Comparison of ENCODE assay signal across 8 mouse cellular contexts in the genomic region with DNA sequence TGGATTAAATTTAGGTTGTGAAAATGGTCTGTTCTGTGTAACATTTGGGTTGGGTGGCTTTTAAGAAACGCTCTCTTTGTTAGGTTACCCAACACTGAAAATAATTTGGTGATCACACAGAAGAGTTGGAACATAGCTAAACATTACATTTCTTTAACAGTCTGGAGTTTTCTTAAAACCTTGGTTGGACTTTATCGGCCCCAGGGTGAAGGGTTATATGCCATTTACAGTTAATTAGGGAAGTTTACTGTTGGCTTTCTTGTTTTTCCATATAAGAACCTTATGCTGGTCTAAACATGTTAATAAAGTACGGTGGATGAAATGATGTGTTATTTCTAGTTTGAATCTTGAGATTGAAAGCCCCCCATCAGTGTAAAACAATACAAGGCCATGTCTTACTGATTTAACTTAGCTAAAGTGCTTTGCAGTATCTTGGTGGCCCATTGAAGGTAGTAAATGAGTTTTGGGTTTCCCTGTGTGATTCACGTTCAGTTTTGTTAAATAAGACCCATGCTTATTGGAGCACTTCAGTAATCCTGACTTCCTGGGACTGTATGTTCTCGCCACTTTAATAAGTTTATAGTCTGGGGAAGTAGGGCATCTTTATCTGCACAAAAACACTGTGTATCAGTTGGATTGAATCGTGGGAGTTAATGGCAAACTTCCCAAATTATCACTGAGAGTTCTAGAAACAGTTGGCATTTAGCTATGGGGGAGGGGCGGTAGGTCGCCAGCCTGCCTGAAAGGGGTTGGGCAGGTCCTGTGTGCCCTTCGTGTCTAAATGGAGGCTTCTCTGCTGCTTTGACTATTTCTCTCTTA. TPM values are rescaled to one million over a fixed set of nuclear protein-coding genes. Genes with fewer than 3 reads are reported as not detected.
DNase-seq lines count a peak whose midpoint lies in the region; ATAC-seq lines count a peak whose summit lies in the region.

No protein-coding gene starts in this region.

- intact Hi-C loops in left cerebral cortex, postnatal 14 days (cut with DNase I): loop anchor here (2.0 to 5.0 kb wide), 7 partner anchors 64 to 1423 kb away; no protein-coding TSS in a partner anchor

- peak overlapping the region; percentile 93 for H3K4me3 ChIP-seq in embryonic facial prominence, embryonic 14.5 days (ENCODE audit: low read depth, low read length)
- H3K4me3 ChIP-seq in hindbrain, embryonic 10.5 days: peak overlapping the region; percentile 90
- peak overlapping the region; percentile 93 for H3K4me3 ChIP-seq in midbrain, embryonic 11.5 days (ENCODE audit: low read depth, low read length)

- H3K9me3 ChIP-seq in embryonic facial prominence, embryonic 14.5 days (ENCODE audit: control insufficient read depth, low read length): no peaks in the 10 kb centered on the region
- no peaks in the 10 kb centered on the region for H3K9me3 ChIP-seq in hindbrain, embryonic 10.5 days
- no peaks in the 10 kb centered on the region for H3K9me3 ChIP-seq in midbrain, embryonic 11.5 days (ENCODE audit: control insufficient read depth, low read length)

- peak overlapping the region; percentile 98 for H3K9ac ChIP-seq in embryonic facial prominence, embryonic 14.5 days (ENCODE audit: low read depth, low read length)
- H3K9ac ChIP-seq in midbrain, embryonic 11.5 days (ENCODE audit: low read length): peak overlapping the region; percentile 95

- 0 out of 2 replicates have a peak, but pooled peaks cover 5% of the 10 kb centered on the region for H3K36me3 ChIP-seq in embryonic facial prominence, embryonic 14.5 days (ENCODE audit: control insufficient read depth, insufficient read depth, low read length)
- H3K36me3 ChIP-seq in hindbrain, embryonic 10.5 days: peaks cover 16% of the 10 kb centered on the region
- no peaks in the 10 kb centered on the region for H3K36me3 ChIP-seq in midbrain, embryonic 11.5 days (ENCODE audit: control insufficient read depth, insufficient read depth, low read length)

- ATAC-seq in CD4-positive, CD25-positive, alpha-beta regulatory T cell, adult 4 months: no peak
- ATAC-seq in embryonic facial prominence, embryonic 14.5 days (ENCODE audit: low read depth): no peak
- no peak for ATAC-seq in midbrain, embryonic 11.5 days (ENCODE audit: low FRiP score)

- H3K4me2 ChIP-seq in embryonic facial prominence, embryonic 14.5 days (ENCODE audit: low read depth, low read length): peak overlapping the region; percentile 73
- H3K4me2 ChIP-seq in midbrain, embryonic 11.5 days: peak overlapping the region; percentile 64

- H3K27me3 ChIP-seq in embryonic facial prominence, embryonic 14.5 days (replicated peaks; ENCODE audit: control insufficient read depth, insufficient read depth, low read length): no peaks in the 10 kb centered on the region
- H3K27me3 ChIP-seq in hindbrain, embryonic 10.5 days (ENCODE audit: insufficient read depth, poor library complexity, severe bottlenecking): no peaks in the 10 kb centered on the region
- no peaks in the 10 kb centered on the region for H3K27me3 ChIP-seq in midbrain, embryonic 11.5 days (ENCODE audit: control insufficient read depth, insufficient read depth, low read length)

- peaks cover 39% of the 10 kb centered on the region for H3K4me1 ChIP-seq in embryonic facial prominence, embryonic 14.5 days (ENCODE audit: control insufficient read depth, insufficient read depth, low read length)
- H3K4me1 ChIP-seq in hindbrain, embryonic 10.5 days (replicated peaks): peaks cover 36% of the 10 kb centered on the region
- H3K4me1 ChIP-seq in midbrain, embryonic 11.5 days (ENCODE audit: control insufficient read depth, insufficient read depth, low read length): peaks cover 24% of the 10 kb centered on the region

- WGBS in embryonic facial prominence, embryonic 14.5 days: 3% methylated on average over 9 of the region's 9 CpGs
- 5% methylated on average over 9 of the region's 9 CpGs for WGBS in hindbrain, embryonic 10.5 days
- 2% methylated on average over 9 of the region's 9 CpGs for WGBS in midbrain, embryonic 11.5 days

- H3K27ac ChIP-seq in embryonic facial prominence, embryonic 14.5 days (replicated peaks; ENCODE audit: low read depth, low read length): peak overlapping the region; percentile 99
- peak overlapping the region; percentile 100 for H3K27ac ChIP-seq in hindbrain, embryonic 10.5 days
- H3K27ac ChIP-seq in midbrain, embryonic 11.5 days (ENCODE audit: low read depth, low read length): no peak overlapping the region

- DNase-seq in CD4-positive, CD25-positive, alpha-beta regulatory T cell, adult 2 months (ENCODE audit: low read depth, low spot score): peak; percentile 45
- peak; percentile 63 for DNase-seq in adrenal gland, postnatal 10 days
- peak; percentile 43 for DNase-seq in embryonic facial prominence, embryonic 14.5 days (ENCODE audit: low spot score)
- DNase-seq in hindbrain, embryonic 10.5 days (ENCODE audit: low spot score): peak; percentile 26
- DNase-seq in left cerebral cortex, postnatal 14 days (ENCODE audit: low spot score in 2 of 2): peak; percentile 30 to 71
- peak; percentile 92 for DNase-seq in midbrain, embryonic 11.5 days (ENCODE audit: low spot score, missing footprints)
- peak; percentile 42 for DNase-seq in thymus, postnatal 0 days (ENCODE audit: low spot score)

RNA-seq across cellular contexts. Expression of a gene that starts 1.4 kb away (rescaled TPM):
- 10 to 100 TPM; 21.6 to 25.6 TPM for polyA plus RNA-seq in CD4-positive, CD25-positive, alpha-beta regulatory T cell, adult 4 months (2017; shearing (Covaris generic))
- total RNA-seq in adrenal gland, postnatal 10 days (2021): 10 to 100 TPM; 71.2 to 86.6 TPM
- 20.8 and 23.2 TPM in 2 replicates for polyA plus RNA-seq in embryonic facial prominence, embryonic 14.5 days (2014; fragmentation: Nextera tagmentation; extraction: Ambion mirVana)
- 19.7 and 26.5 TPM in 2 replicates for polyA plus RNA-seq in hindbrain, embryonic 10.5 days (2016; fragmentation: Nextera tagmentation; extraction: Ambion mirVana)
- 100 to 1,000 TPM; 117 to 125 TPM for total RNA-seq in left cerebral cortex, postnatal 14 days (2021)
- polyA plus RNA-seq in midbrain, embryonic 11.5 days (2014; fragmentation: Nextera tagmentation; extraction: Ambion mirVana): 24.2 and 29.2 TPM in 2 replicates
- polyA plus RNA-seq in thymus, postnatal 0 days (2015; fragmentation: Nextera tagmentation; extraction: Ambion mirVana): 27.0 and 30.6 TPM in 2 replicates

Comparison
In these comparisons a context has a peak if more than half of its experiments do, and no peak if none do; other contexts are left out.
1. DNase-seq: peak in every context shown above with its lines; median percentile 92 in midbrain, embryonic 11.5 days; 63 in adrenal gland, postnatal 10 days; 50 in left cerebral cortex, postnatal 14 days; 45 in CD4-positive, CD25-positive, alpha-beta regulatory T cell, adult 2 months; 43 in embryonic facial prominence, embryonic 14.5 days; 42 in thymus, postnatal 0 days; 26 in hindbrain, embryonic 10.5 days.